Mouse (Mus musculus) mouse embryonic stem cell (cell line): ENCODE data around the gene Gm11985.

Source experiments
- in situ Hi-C, 2 experiments: fragments of 300-500 bp; cut with MboI; formaldehyde crosslinking; loops; 1 replicate in 1 of 2; 3 replicates in 1 of 2; pipeline ENCODE4 v1.14.3; 2019 to 2020; ENCODE audit warnings: low sequenced_read_pairs in 2 of 2, low pct_unique_long_range_greater_than_20kb in 1 of 2, mixed read lengths in 1 of 2; ENCODE audit not compliant: unreplicated experiment in 1 of 2

Gene Gm11985

DNA sequence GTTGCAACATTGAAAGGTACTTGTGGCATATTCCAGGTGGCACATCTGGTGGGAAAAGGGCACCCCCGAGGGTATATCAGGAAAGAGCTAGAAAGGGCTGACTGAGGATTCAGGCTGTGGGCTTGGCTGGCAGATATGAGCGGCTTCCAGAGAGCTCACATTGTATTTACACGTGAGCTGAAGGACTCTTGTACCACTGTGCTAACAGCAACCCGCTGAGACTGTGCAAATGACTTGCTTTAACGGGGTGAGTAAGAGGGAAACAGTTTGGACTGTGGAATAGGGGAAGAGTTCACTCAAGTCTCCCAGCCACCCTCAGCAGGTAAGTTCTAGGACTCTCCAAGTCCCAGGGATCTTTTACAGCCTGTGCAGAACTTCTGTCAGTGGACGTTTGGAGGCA is 14.7 kb downstream of the Gm11985 start:
- in situ Hi-C loops, result no loop called here

DNA sequence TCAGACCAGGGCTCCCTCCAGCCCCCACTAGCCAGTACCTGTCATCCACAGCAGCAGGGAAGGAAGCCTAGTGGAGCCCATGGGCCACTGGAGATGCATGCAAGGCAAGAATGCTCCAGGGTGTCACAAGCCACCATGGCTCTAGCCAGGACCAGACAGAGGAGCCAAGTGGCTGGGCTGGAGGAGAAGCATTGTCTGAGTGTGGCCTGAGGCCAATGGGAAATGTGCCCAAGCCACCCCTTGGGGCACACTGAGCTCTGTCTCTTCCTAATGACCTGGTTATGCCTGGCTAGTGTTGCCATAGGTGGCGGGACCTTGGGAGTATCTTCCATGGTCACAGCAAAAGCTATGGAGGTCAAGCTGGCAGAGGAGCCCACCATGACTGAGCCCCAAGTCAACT is 18.7 kb downstream of the Gm11985 start:
- in situ Hi-C loops, result no loop called here

DNA sequence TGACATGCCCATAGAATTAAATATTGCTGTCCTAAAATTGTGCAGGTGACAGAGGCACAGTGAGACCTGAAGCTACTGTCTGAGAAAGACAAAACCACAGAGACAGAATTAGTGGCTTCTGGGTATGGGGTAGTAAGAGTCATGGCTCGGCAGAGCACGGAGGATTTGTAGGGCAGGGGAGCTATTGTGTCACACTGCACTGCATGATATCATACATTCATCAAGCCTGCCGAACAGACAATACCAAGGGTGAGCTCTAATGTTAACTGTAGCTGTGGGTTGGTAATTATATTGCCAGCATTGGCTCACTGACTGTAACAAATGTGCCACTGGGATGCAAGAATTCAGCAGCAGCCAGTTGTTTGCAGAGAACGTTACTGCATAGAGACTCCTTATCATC is 24.0 kb downstream of the Gm11985 start:
- in situ Hi-C loops, result no loop called here

DNA sequence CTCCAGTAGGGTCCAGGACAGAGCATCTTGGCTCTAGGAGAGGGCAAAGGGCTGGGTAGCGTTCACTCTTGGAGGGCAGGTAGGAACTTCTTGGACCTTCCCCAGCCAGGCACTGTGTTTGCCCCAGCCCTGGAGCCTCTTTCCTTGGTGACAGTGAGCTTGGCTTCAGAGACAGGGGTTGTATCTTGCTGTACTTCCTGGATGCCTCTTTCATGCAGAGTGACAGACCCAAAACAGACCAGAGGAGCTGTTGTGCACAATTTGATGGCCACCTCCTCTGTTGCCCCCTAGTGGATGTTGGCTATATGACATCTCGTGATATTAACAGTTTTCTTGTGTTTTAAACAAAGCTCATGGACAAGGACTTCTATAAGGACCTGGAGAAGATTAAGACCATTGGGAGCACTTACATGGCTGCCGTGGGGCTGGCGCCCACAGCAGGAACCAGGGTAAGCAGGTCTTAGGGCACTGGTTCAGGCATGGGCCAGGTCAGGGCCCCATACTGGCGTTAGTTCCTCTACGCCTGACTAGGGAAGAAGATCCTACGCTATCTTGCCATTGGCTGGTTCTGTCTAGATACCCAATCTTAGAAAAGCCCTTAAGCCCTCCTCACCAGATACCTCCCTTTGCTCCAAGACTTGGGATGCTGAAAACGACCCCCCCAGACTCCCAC is 26.7 kb downstream of the Gm11985 start:
- in situ Hi-C loops, result no loop called here

DNA sequence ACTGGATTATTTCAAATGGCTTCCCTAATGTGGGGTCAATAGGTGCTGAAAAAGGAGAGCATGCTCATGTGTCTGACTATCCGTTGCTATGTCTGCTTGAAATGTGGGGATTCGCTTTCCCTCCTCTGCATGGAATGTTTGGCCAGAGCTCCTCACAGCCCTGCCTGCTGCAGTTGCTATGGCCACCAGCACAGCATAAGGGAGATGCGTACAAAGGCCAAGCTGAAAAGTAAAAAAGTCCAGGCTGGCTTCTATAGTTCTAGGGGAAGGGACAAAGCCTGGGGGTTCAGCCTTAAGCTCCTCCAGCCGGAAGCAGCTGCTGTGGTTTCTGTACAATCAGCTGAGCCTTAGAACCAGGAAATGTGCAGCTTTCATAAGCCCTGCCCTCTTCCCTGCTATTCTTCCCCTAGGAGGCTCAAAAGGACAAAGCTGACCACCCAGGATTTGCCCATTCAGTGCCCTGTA is 27.7 kb downstream of the Gm11985 start:
- in situ Hi-C loops, result no loop called here

DNA sequence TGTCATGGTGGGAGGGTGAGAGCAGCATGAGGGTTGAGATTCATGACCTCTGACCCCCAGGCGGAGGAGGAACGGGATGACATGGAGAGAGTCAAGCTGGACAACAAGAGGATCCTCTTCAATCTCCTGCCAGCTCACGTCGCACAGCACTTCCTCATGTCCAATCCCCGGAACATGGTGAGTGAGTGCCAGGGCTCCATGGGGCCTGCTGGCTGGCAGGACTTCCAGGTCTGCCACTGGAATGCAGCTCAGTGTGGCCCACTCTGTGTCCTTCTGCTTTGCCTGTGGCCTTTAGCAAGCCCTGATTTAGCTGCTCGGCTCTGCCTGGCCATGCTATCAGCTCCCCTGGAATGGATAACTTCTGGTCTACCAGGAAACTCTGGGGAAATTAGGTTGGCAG is 28.2 kb downstream of the Gm11985 start:
- in situ Hi-C loops, result no loop called here

DNA sequence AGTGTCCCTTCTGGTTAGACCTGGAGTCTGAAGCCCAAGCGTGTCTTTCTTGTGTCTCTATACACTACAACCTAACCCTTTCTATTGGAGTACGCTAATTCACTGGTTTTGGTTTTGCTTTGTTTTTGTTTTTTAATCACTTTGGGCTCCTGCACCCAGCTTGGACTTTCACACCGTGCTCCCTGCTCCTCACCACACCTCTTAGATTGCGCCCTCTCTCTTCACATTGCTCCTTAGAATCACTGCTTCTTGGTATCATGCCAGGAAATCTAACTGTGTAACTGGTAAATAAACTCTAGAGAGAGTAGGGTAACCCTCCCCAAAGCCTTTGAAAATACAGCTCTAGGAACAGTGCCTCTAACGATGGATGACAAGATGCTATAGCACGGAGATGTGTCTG is 30.2 kb downstream of the Gm11985 start:
- in situ Hi-C loops, result loop anchor here (10.0 kb wide), 2 partner anchors 493 to 503 kb away; partner anchors contain the start of gene Ramp3 (in 1 of the 2)

DNA sequence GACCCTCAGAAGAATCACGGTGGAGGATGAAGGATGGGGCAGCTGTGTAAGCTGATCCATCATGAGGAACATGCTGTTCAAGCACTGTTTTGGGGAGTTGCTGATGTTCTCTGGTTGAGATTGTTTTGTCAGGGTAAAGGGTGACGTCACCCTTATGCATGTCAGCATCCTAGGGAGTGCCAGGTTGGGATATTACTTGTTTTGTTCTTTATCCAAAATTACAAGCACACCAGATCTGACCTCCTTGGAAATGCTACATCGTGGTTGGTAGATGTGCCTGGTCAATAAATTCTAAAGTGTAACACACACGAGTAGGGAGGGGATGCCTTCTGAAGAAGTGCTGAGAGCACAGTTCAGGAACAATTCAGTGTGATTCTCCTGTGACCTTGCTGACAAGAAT is 31.9 kb downstream of the Gm11985 start:
- in situ Hi-C loops, result loop anchor here (10.0 kb wide), 2 partner anchors 492 to 502 kb away; partner anchors contain the start of gene Ramp3 (in 1 of the 2)

DNA sequence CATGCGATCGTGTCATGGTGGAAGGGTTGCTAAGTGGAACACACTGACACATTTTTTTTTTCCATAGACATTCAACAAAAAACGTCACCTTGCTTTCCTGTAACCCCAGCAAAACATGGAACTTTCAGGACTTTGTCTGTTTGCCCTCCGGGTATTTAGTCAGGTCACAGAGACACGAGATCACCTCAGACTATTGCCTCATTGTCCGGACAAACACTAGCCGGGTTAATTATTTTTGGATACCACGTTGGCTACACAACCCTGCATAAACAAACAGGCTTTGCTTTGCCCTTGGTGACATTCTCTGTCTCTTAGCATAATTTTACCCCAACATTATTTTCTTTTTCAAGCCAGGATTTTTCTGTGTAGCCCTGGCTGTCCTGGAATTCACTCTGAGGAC is 35.3 kb downstream of the Gm11985 start:
- in situ Hi-C loops, result loop anchor here (10.0 kb wide), 2 partner anchors 488 to 498 kb away; partner anchors contain the start of gene Ramp3 (in 1 of the 2)

DNA sequence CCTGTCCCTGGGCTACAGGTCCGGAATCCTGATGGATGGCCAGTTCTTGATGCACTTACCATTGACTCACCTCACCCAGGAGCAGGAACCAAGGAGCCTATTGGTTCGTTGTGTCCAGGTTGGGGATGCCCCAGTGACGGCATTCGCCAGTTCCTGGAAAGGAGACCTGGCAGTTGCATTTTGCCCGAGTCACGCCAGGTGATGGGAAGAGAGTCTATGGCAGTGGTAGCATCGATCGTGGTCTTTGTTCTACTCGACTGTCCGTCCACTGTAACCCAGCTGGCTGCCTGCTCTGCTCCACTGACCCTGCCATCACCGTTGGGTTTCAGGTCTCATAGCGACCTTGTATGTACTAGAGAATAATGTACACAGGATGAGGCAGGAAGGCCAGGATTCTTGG is 36.0 kb downstream of the Gm11985 start:
- in situ Hi-C loops, result loop anchor here (10.0 kb wide), 2 partner anchors 488 to 498 kb away; partner anchors contain the start of gene Ramp3 (in 1 of the 2)

DNA sequence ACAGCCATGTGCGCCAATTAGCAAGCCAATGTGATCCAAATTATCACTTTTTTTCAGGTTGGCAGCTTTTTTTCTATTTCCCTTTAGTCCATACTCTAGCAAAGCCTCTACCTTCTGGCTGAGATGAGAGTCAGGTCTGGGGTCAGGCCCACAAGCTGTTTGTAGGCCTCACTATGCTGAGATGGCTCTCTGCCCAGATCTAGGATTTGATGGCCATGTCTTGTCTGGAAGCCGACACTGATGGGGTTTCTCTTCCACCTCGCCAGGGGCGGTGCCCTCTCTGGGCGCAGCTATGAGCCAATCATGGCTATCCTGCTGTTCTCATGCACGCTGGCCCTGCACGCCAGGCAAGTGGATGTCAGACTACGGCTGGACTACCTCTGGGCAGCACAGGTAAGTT is 37.9 kb downstream of the Gm11985 start:
- in situ Hi-C loops, result loop anchor here (10.0 kb wide), 2 partner anchors 486 to 496 kb away; partner anchors contain the start of gene Ramp3 (in 1 of the 2)

DNA sequence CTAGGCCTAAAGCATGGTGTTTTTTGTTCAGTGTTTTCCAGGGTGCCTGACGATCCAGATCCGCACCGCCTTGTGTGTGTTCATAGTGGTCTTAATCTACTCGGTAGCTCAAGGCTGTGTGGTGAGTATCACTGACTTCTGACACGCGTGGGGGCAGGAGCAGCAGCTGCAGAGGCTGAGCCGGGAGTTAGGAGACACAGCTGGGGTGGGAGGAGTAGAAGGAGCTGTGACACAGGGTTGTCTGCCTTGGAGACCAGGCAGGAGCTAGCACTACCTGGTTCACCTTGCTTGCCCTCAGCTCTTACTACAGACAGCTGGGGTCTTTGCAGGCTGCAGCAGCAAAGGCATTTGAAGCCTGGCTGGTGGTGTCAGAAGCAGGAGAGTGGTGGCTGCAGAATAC is 38.9 kb downstream of the Gm11985 start:
- in situ Hi-C loops, result no loop called here

DNA sequence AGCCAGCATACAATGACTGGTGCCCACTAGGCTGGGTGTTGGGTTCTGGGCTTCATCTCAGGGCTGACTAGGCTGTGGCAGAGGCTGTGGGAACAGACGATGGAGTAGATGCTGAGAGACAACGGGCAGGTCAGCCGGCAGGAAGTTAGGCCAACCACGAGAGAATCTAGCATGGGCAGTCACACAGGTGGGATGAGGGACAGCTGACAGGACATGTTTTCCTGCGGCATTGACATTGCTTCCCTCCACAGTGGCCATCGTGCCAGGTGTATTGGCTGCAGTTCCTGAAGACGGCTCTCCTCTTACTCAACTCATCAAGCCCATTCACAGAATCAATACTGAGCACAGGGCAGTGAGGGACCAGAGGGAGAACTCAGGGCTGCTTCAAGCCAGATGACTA is 40.4 kb downstream of the Gm11985 start:
- in situ Hi-C loops, result no loop called here

DNA sequence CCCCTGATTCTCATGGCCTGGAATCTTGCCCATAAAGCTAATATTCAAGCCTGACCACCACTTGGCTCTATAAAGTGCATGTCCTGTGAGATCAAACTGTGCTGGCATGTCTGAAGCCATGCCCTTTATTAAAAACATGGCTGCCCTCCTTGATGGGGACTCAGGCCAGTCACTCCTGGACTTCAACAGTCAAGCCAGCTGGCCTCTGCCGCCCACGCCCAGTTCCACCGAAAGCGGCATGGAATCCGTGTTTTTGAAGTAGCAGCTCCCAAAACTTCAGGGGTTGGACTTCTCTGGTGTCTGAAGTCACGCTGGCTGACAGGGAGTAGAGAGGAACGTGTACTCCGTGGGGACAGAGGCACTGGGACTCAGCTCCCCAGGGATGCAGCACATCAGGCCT is 40.8 kb downstream of the Gm11985 start:
- in situ Hi-C loops, result no loop called here

DNA sequence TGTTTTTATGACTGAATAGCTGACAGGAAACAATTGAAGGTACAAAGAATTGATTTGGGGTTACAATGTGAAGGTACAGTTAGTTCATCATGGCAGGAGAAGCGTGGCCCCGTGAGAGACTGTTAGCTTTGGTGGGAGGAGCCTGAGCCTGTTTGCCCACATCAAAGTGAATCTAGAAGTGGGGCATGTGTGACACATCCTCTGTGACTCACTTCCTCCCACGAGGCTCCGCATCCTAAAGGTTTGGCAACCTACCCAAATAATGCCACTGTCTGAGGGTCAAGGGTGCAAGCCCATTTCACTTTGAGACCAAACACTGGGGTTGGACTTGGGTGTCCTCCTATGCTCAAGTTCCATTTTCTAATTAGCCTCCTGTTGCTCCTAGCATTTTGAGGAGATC is 43.1 kb downstream of the Gm11985 start:
- in situ Hi-C loops, result no loop called here

DNA sequence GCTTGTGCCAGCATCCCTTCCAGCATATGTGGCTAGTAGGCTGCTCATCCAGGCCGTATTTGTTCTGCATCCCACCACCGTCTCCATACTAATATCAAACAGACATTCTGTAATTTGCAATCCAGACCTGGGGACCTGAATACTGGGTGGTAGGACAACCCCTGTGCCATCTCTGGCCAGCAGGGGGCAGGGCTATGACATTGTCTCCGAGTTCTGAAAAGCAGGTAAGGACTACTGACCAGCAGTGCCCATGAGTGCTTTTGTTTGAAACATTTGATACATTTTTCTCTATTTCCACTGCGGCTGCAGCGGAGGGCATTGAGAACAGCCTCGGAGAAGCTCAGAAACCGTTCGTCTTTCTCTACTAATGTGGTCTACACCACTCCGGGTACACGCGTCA is 44.0 kb downstream of the Gm11985 start:
- in situ Hi-C loops, result no loop called here

DNA sequence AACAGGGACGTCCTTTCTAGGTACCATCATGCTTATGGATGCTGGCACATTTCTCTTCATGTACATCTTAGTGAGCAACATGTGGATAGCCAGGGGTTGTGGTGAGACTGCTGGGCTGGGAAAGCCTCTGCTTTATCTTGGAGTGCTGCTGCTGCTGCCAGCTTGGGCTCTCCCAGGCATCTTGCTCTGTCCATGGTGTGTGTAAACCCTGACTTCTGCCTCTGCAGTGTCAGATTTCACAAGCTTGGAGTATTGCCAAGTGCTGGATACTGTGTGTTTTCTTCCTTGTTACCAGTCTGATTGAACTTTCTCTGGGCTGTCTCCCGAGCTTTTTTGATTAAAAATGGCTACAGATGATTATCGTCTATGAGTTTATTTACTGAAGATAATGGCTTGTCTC is 45.6 kb downstream of the Gm11985 start:
- in situ Hi-C loops, result no loop called here

DNA sequence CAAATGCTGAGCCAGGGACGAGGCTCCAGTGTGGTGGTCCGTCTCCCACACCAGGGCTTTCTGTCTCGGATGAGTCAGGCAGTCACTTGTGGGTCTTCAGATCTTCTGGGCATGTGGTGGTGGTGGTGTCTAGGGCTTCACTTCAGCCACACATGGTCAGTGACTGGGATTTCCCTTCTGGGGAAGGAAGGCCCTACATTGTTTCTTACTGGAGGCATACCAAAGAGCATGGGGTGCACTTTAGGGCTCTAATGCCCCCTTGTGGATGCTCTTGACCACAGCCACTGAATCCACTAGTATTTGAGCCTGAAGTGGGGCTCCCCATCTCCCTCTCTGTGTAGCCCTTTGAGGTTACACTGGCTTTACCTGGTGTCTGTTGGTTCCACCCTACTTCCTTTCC is 47.9 kb downstream of the Gm11985 start:
- in situ Hi-C loops, result no loop called here

DNA sequence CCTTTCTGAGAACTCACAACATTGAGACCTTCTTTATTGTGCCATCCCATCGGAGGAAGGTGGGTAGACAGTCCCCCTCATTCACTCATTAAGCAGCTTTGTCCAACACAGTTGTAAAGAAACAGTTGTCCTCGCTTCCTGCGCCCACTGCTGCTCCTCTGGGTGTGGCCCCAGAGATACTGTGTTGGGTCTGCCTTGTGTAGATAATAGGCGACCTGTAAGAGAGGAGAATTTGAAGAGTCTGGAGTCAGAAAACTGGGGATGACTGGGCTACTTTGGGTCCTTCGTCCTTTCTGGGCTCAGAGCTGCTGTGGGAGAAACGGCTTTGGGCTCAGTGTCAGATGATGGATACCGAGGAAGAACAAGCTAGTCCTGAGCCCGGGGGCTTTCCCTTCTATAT is 50.0 kb downstream of the Gm11985 start:
- in situ Hi-C loops, result no loop called here

DNA sequence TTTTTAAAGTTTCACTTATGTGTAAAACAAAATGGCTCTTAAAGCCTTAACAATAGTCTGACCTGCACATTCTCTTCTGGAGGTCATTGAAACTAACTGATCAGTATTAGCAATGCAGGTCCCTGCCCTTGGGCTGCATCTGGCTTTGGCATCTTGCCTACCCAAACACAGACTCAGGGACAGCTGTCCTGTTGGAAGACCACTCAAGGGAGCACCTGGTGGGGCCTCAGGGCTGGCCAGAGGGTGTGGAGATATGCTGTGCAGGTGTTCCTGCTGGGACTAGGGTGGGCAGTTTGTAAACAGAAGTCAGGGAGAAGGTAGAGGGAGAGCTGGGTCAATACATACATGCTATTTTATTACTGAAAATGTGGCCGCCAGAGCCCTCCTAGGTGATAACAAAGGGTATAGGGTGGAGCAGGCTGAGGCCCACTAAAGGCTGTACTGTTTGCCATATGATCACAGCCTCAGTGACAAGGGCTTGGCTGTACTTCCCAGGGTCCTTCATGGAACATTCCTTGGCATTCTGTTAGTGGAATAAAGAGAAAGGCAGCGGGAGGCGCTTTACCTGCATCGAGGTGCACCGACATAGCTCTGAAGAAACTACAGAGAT is 52.0 kb downstream of the Gm11985 start:
- in situ Hi-C loops, result no loop called here
